Comparison of ENCODE assay signal across 8 mouse cellular contexts in genomic region chr7:126797411-126798126, GRCm38 (mm10). TPM values are rescaled to one million over a fixed set of nuclear protein-coding genes. Genes with fewer than 3 reads are reported as not detected.
DNase-seq lines count a peak whose midpoint lies in the region; ATAC-seq and TF ChIP-seq lines count a peak whose summit lies in the region.

Fam57b (plus strand) TSS chr7:126797668.

- H3K79me2 ChIP-seq in CH12.LX (replicated peaks; ENCODE audit: control insufficient read depth, extremely low read depth, insufficient read depth, poor library complexity, severe bottlenecking): peaks cover 26% of the 10 kb centered on the region

- no peak for TF ChIP-seq RAD21 in CH12.LX (IDR thresholded peaks at IDR 0.05; ENCODE audit: low read depth, low read length)

- no peak for DNase-seq in CH12.LX (ENCODE audit: extremely low read depth)
- DNase-seq in MN1 (ENCODE audit: low spot score): peak; percentile 62
- no peak for DNase-seq in layer of hippocampus, postnatal 36 days
- DNase-seq in c-Kit-positive CD71-positive TER-119-positive erythroid progenitor cells, embryonic 14.5 days (ENCODE audit: low spot score): no peak
- DNase-seq in right cerebral cortex, postnatal 36 days (ENCODE audit: low spot score in 2 of 2): no peak

- in situ Hi-C loops in CH12.LX (cut with MboI; ENCODE audit: low pct_ligation_motif_present, low pct_unique_long_range_greater_than_20kb, low sequenced_read_pairs): no loop called here

- ATAC-seq in embryonic facial prominence, embryonic 13.5 days (ENCODE audit: insufficient number of reproducible peaks, insufficient read depth, low FRiP score, low TSS enrichment, low read depth): no peak
- ATAC-seq in heart, embryonic 16.5 days (replicated peaks; ENCODE audit: extremely low read depth, insufficient read depth, low FRiP score): 0 out of 2 replicates have a peak, but pooled peaks have one; percentile 7
- peak; percentile 28 for ATAC-seq in megakaryocyte-erythroid progenitor cell, adult 5-6 weeks (replicated peaks; ENCODE audit: low FRiP score, low TSS enrichment, poor library complexity, severe bottlenecking)

- H3K4me2 ChIP-seq in CH12.LX (ENCODE audit: insufficient read depth, low read depth, poor library complexity, severe bottlenecking): peak within 1 kb of the TSS; percentile 71
- peak within 1 kb of the TSS; percentile 89 for H3K4me2 ChIP-seq in embryonic facial prominence, embryonic 13.5 days
- H3K4me2 ChIP-seq in heart, embryonic 16.5 days (ENCODE audit: low read depth, low read length): peak within 1 kb of the TSS; percentile 78

- H3K9ac ChIP-seq in CH12.LX (ENCODE audit: insufficient read depth, low read depth): peak within 1 kb of the TSS; percentile 96
- H3K9ac ChIP-seq in embryonic facial prominence, embryonic 13.5 days: peak within 1 kb of the TSS; percentile 91
- H3K9ac ChIP-seq in heart, embryonic 16.5 days (ENCODE audit: low read length): peak within 1 kb of the TSS; percentile 94

- peaks cover 6 to 55% of the 10 kb centered on the region in 2 experiments; a peak in 3 of 4 replicates for H3K4me1 ChIP-seq in CH12.LX (ENCODE audit: control insufficient read depth in 1 of 2, insufficient read depth in 2 of 2)
- H3K4me1 ChIP-seq in embryonic facial prominence, embryonic 13.5 days: peaks cover 44% of the 10 kb centered on the region
- peaks cover 50% of the 10 kb centered on the region for H3K4me1 ChIP-seq in heart, embryonic 16.5 days (ENCODE audit: control insufficient read depth, insufficient read depth, low read length)

- dilution Hi-C loops in CH12.LX (cut with MboI; ENCODE audit: extremely low pct_ligation_motif_present, extremely low pct_unique_long_range_greater_than_20kb, low sequenced_read_pairs): no loop called here

- no peaks in the 10 kb centered on the region for H3K9me3 ChIP-seq in CH12.LX (replicated peaks; ENCODE audit: low read length)
- no peaks in the 10 kb centered on the region for H3K9me3 ChIP-seq in embryonic facial prominence, embryonic 13.5 days
- H3K9me3 ChIP-seq in heart, embryonic 16.5 days (replicated peaks; ENCODE audit: control insufficient read depth, low read length): no peaks in the 10 kb centered on the region

- peaks cover 30 to 48% of the 10 kb centered on the region in 2 experiments for H3K36me3 ChIP-seq in CH12.LX (replicated peaks in 1 of 2; ENCODE audit: control insufficient read depth in 1 of 2, insufficient read depth in 1 of 2, low read length in 1 of 2)
- peaks cover 34% of the 10 kb centered on the region for H3K36me3 ChIP-seq in embryonic facial prominence, embryonic 13.5 days
- peaks cover 28% of the 10 kb centered on the region for H3K36me3 ChIP-seq in heart, embryonic 16.5 days (ENCODE audit: control insufficient read depth, insufficient read depth)

- WGBS in embryonic facial prominence, embryonic 13.5 days: 29% methylated on average over 21 of the region's 21 CpGs
- WGBS in heart, embryonic 16.5 days: 7% methylated on average over 21 of the region's 21 CpGs

- no peaks in the 10 kb centered on the region for H3K27me3 ChIP-seq in CH12.LX (replicated peaks)
- no peaks in the 10 kb centered on the region for H3K27me3 ChIP-seq in embryonic facial prominence, embryonic 13.5 days
- no peaks in the 10 kb centered on the region for H3K27me3 ChIP-seq in heart, embryonic 16.5 days (ENCODE audit: control insufficient read depth, insufficient read depth, low read length)

- no peak for TF ChIP-seq EP300 in CH12.LX (IDR thresholded peaks at IDR 0.05; ENCODE audit: low read length)

- no peak for TF ChIP-seq POLR2A in CH12.LX (IDR thresholded peaks at IDR 0.05; ENCODE audit: low read depth, low read length)

- peak within 1 kb of the TSS; percentile 99 for H3K27ac ChIP-seq in CH12.LX (ENCODE audit: insufficient read depth, low read depth)
- H3K27ac ChIP-seq in embryonic facial prominence, embryonic 13.5 days: peak within 1 kb of the TSS; percentile 98
- peak within 1 kb of the TSS; percentile 96 for H3K27ac ChIP-seq in heart, embryonic 16.5 days (ENCODE audit: low read length)

- H3K4me3 ChIP-seq in CH12.LX (replicated peaks in 1 of 3; ENCODE audit: low read depth in 2 of 3, low read length in 2 of 3, poor library complexity in 1 of 3): peak within 1 kb of the TSS; percentile 80 to 100 (median 95)
- H3K4me3 ChIP-seq in embryonic facial prominence, embryonic 13.5 days: peak within 1 kb of the TSS; percentile 78
- H3K4me3 ChIP-seq in heart, embryonic 16.5 days (ENCODE audit: low read length): peak within 1 kb of the TSS; percentile 80

- no peak for TF ChIP-seq CTCF in CH12.LX (conservative IDR thresholded peaks at IDR 0.05 in 1 of 2, IDR thresholded peaks at IDR 0.05 in 1 of 2; ENCODE audit: low read depth in 2 of 2, low read length in 2 of 2)

TF ChIP-seq in CH12.LX, 34 proteins besides CTCF, POLR2A, EP300 and RAD21:
- no peak for TF ChIP-seq IRF4 (IDR thresholded peaks at IDR 0.05; ENCODE audit: low read depth, low read length)
- TF ChIP-seq SIN3A (IDR thresholded peaks at IDR 0.05; ENCODE audit: low read length): no peak

RNA-seq across cellular contexts. Expression of gene Fam57b, which starts in this region (rescaled TPM):
- total RNA-seq in CH12.LX (2012; rRNA removed) (0.30 TPM in 1 of 2 replicates, not detected in the other), CH12.LX (2014; rRNA removed) (not detected in 2 replicates)
- polyA plus RNA-seq in CH12.LX (2012; ENCODE audit: insufficient read length, low read depth): not detected in 2 replicates
- polyA plus RNA-seq in embryonic facial prominence, embryonic 13.5 days (2015; fragmentation: Nextera tagmentation; extraction: Ambion mirVana): 0.45 and 0.70 TPM in 2 replicates
- polyA plus RNA-seq in heart, embryonic 16.5 days (2015; fragmentation: Nextera tagmentation; extraction: Ambion mirVana): 0.86 and 1.4 TPM in 2 replicates
- total RNA-seq in layer of hippocampus, postnatal 36 days (2021): 10 to 100 TPM; 75.1 to 83.3 TPM
- 0.61 TPM in 1 of 2 replicates, not detected in the other for total RNA-seq in megakaryocyte-erythroid progenitor cell, adult 5-6 weeks (2014; fragmentation: Nextera tagmentation)
- 0.42 TPM in 1 of 2 replicates, not detected in the other for total RNA-seq in megakaryocyte-erythroid progenitor cell, adult 5-6 weeks (2017)

Comparison
In these comparisons a context has a peak if more than half of its experiments do, and no peak if none do; other contexts are left out.
1. RNA of gene Fam57b (total RNA-seq): 75.1 to 83.3 TPM in layer of hippocampus, postnatal 36 days; 0.42 to 0.61 TPM in megakaryocyte-erythroid progenitor cell, adult 5-6 weeks and 0.30 TPM in CH12.LX; every median in the first group is over 10 times any median in the second.
2. Peak in ATAC-seq in megakaryocyte-erythroid progenitor cell, adult 5-6 weeks; RNA of the gene not detected or under 1 TPM.
3. Peak in every context shown above with its lines, with median percentiles within 50 percentile points of each other: H3K27ac ChIP-seq, H3K4me2 ChIP-seq, H3K4me3 ChIP-seq and H3K9ac ChIP-seq.